Comparison of ENCODE assay signal across 11 mouse cellular contexts in genomic region chr14:74788766-74789165, GRCm38 (mm10). TPM values are rescaled to one million over a fixed set of nuclear protein-coding genes. Genes with fewer than 3 reads are reported as not detected.
DNase-seq lines count a peak whose midpoint lies in the region; TF ChIP-seq lines count a peak whose summit lies in the region.
"Had no signal": no experiment of that assay in that cellular context is flagged by ENCODE, and none has a peak within 500 bp of the region (broad histone marks: within the 10 kb centered on the region; RNA-seq: fewer than 3 reads in every experiment).

No protein-coding gene starts in this region.

- peak; percentile 67 for TF ChIP-seq RAD21 in CH12.LX (IDR thresholded peaks at IDR 0.05; ENCODE audit: low read depth, low read length)

- no peaks in the 10 kb centered on the region for H3K27me3 ChIP-seq in CH12.LX (replicated peaks)
- H3K27me3 ChIP-seq: heart, embryonic 13.5 days; neural tube, embryonic 12.5 days had no signal

- H3K27ac ChIP-seq in layer of hippocampus, adult 2 months = no peak overlapping the region
- H3K27ac ChIP-seq in CH12.LX (ENCODE audit: insufficient read depth, low read depth) = no peak overlapping the region
- H3K27ac ChIP-seq: heart, embryonic 13.5 days; neural tube, embryonic 12.5 days had no signal

- H3K9ac ChIP-seq in CH12.LX (ENCODE audit: insufficient read depth, low read depth) = no peak overlapping the region
- H3K9ac ChIP-seq: heart, embryonic 13.5 days; neural tube, embryonic 12.5 days had no signal

- H3K4me2 ChIP-seq in CH12.LX (ENCODE audit: insufficient read depth, low read depth, poor library complexity, severe bottlenecking) = no peak overlapping the region
- H3K4me2 ChIP-seq: heart, embryonic 13.5 days; neural tube, embryonic 12.5 days had no signal

- peaks cover 30 to 84% of the 10 kb centered on the region in 2 experiments for H3K36me3 ChIP-seq in CH12.LX (replicated peaks in 1 of 2; ENCODE audit: control insufficient read depth in 1 of 2, insufficient read depth in 1 of 2, low read length in 1 of 2)

- TF ChIP-seq CTCF in layer of hippocampus, adult 2 months (conservative IDR thresholded peaks at IDR 0.05) = peak; percentile 71
- TF ChIP-seq CTCF in CH12.LX (conservative IDR thresholded peaks at IDR 0.05 in 1 of 2, IDR thresholded peaks at IDR 0.05 in 1 of 2; ENCODE audit: low read depth in 2 of 2, low read length in 2 of 2) = peak in 1 of 2 experiments; percentile 59; a peak in 2 of 4 replicates

- H3K79me2 ChIP-seq in CH12.LX (replicated peaks; ENCODE audit: control insufficient read depth, extremely low read depth, insufficient read depth, poor library complexity, severe bottlenecking) = no peaks in the 10 kb centered on the region; the same call in 1 of the 2 replicates

- TF ChIP-seq POLR2A in CH12.LX (IDR thresholded peaks at IDR 0.05; ENCODE audit: low read depth, low read length) = no peak

- no peak for TF ChIP-seq EP300 in CH12.LX (IDR thresholded peaks at IDR 0.05; ENCODE audit: low read length)

- in situ Hi-C loops in CH12.LX (cut with MboI; ENCODE audit: low pct_ligation_motif_present, low pct_unique_long_range_greater_than_20kb, low sequenced_read_pairs) = no loop called here

- no peak overlapping the region for H3K4me3 ChIP-seq in layer of hippocampus, adult 2 months
- no peak overlapping the region for H3K4me3 ChIP-seq in CH12.LX (replicated peaks in 1 of 3; ENCODE audit: low read depth in 2 of 3, low read length in 2 of 3, poor library complexity in 1 of 3)
- H3K4me3 ChIP-seq: erythroblast, embryonic 14.5 days; heart, embryonic 13.5 days; neural tube, embryonic 12.5 days had no signal

- no peaks in the 10 kb centered on the region for H3K4me1 ChIP-seq in CH12.LX (ENCODE audit: control insufficient read depth in 1 of 2, insufficient read depth in 2 of 2)

- no peaks in the 10 kb centered on the region for H3K9me3 ChIP-seq in CH12.LX (replicated peaks; ENCODE audit: low read length)
- H3K9me3 ChIP-seq: heart, embryonic 13.5 days; neural tube, embryonic 12.5 days had no signal

- peak; percentile 37 for DNase-seq in embryo, embryonic 10 days (ENCODE audit: low spot score)
- DNase-seq in embryo, embryonic 9.5 days (ENCODE audit: extremely low spot score) = no peak
- DNase-seq in layer of hippocampus, adult 2 months (ENCODE audit: low spot score in 2 of 2) = no peak
- DNase-seq in layer of hippocampus, adult 9-10 months (ENCODE audit: low spot score) = no peak
- peak; percentile 17 for DNase-seq in CH12.LX (ENCODE audit: extremely low read depth)
- peak; percentile 41 for DNase-seq in heart, postnatal 4 days
- no peak for DNase-seq in urinary bladder, adult 18-20 months (ENCODE audit: low spot score in 2 of 2)
- DNase-seq in adrenal gland, postnatal 4 days (ENCODE audit: low spot score in 2 of 2) = no peak

- dilution Hi-C loops in CH12.LX (cut with MboI; ENCODE audit: extremely low pct_ligation_motif_present, extremely low pct_unique_long_range_greater_than_20kb, low sequenced_read_pairs) = no loop called here

TF ChIP-seq in CH12.LX, 34 proteins besides CTCF, POLR2A, EP300 and RAD21:
- TF ChIP-seq ZC3H11A (IDR thresholded peaks at IDR 0.05; ENCODE audit: low read depth, low read length) (peak; percentile 22; the same call in 1 of the 2 replicates), SMC3 (IDR thresholded peaks at IDR 0.05; ENCODE audit: low read depth, low read length) (peak; percentile 59), ZNF384 (IDR thresholded peaks at IDR 0.05; ENCODE audit: low read depth, low read length) (no peak)

RNA-seq across cellular contexts. Expression of gene Esd, which starts 56.7 kb away (rescaled TPM):
- 10 to 100 TPM; 83.2 to 90.8 TPM for total RNA-seq in layer of hippocampus, adult 2 months (2021)
- total RNA-seq in CH12.LX (2012; rRNA removed) (206 and 231 TPM in 2 replicates), CH12.LX (2014; rRNA removed) (434 and 504 TPM in 2 replicates)
- 252 and 302 TPM in 2 replicates for polyA plus RNA-seq in CH12.LX (2012; ENCODE audit: insufficient read length, low read depth)
- total RNA-seq in heart, postnatal 4 days (2021) = 100 to 1,000 TPM; 152 to 155 TPM
- total RNA-seq in adrenal gland, postnatal 4 days (2021) = 100 to 1,000 TPM; 189 to 197 TPM

Comparison
In these comparisons a context has a peak if more than half of its experiments do, and no peak if none do; other contexts are left out.
1. DNase-seq: peak in embryo, embryonic 10 days (single experiment), CH12.LX (single experiment) and heart, postnatal 4 days (single experiment); none in embryo, embryonic 9.5 days (single experiment), layer of hippocampus, adult 2 months (0 of 2), layer of hippocampus, adult 9-10 months (single experiment), urinary bladder, adult 18-20 months (0 of 2) and adrenal gland, postnatal 4 days (0 of 2).